ENCODE assay signal across 12 mouse cellular contexts in genomic region chr7:81538070-81538675, GRCm38 (mm10). TPM values are rescaled to one million over a fixed set of nuclear protein-coding genes. Genes with fewer than 3 reads are reported as not detected.
A peak's percentile ranks its signal among the peaks of the same experiment; 100 is the strongest.
DNase-seq lines count a peak whose midpoint lies in the region; ATAC-seq and TF ChIP-seq lines count a peak whose summit lies in the region.
"Had no signal": no experiment of that assay in that cellular context is flagged by ENCODE, and none has a peak within 500 bp of the region (broad histone marks: within the 10 kb centered on the region; RNA-seq: fewer than 3 reads in every experiment).

No protein-coding gene starts in this region.

- TF ChIP-seq CTCF in layer of hippocampus, adult 2 months (conservative IDR thresholded peaks at IDR 0.05): no peak

- peak; percentile 39 to 63 for DNase-seq in kidney, postnatal 4 days
- DNase-seq in B cell, adult 2 months: peak; percentile 11 to 31
- peak; percentile 31 for DNase-seq in ES-CJ7 (ENCODE audit: low read depth, low spot score)
- peak; percentile 47 to 51 for DNase-seq in layer of hippocampus, adult 2 months (ENCODE audit: low spot score in 2 of 2)
- no peak for DNase-seq in neural tube, embryonic 10.5 days (ENCODE audit: extremely low spot score, low spot score)
- DNase-seq in cerebellum, adult 11 months: no peak

- peaks cover 31% of the 10 kb centered on the region for H3K36me3 ChIP-seq in kidney, embryonic 15.5 days
- H3K36me3 ChIP-seq in forebrain, embryonic 13.5 days (ENCODE audit: poor library complexity, severe bottlenecking): peaks cover 25% of the 10 kb centered on the region

- ATAC-seq in kidney, embryonic 15.5 days (replicated peaks; ENCODE audit: low FRiP score): no peak
- ATAC-seq in forebrain, embryonic 13.5 days: no peak

- no peaks in the 10 kb centered on the region for H3K27me3 ChIP-seq in kidney, embryonic 15.5 days
- no peaks in the 10 kb centered on the region for H3K27me3 ChIP-seq in forebrain, embryonic 13.5 days

- H3K9ac ChIP-seq in kidney, embryonic 15.5 days: no peak overlapping the region
- H3K9ac ChIP-seq in forebrain, embryonic 13.5 days: no peak overlapping the region

- H3K4me3 ChIP-seq in kidney, embryonic 15.5 days (replicated peaks): no peak overlapping the region
- no peak overlapping the region for H3K4me3 ChIP-seq in layer of hippocampus, adult 2 months
- no peak overlapping the region for H3K4me3 ChIP-seq in forebrain, embryonic 13.5 days

- no peak overlapping the region for H3K4me2 ChIP-seq in kidney, embryonic 15.5 days
- no peak overlapping the region for H3K4me2 ChIP-seq in forebrain, embryonic 13.5 days

- H3K4me1 ChIP-seq in kidney, embryonic 15.5 days: no peaks in the 10 kb centered on the region
- peaks cover 13% of the 10 kb centered on the region for H3K4me1 ChIP-seq in forebrain, embryonic 13.5 days

- no peak overlapping the region for H3K27ac ChIP-seq in kidney, embryonic 15.5 days
- no peak overlapping the region; the same call in 1 of the 2 replicates for H3K27ac ChIP-seq in layer of hippocampus, adult 2 months
- H3K27ac ChIP-seq in forebrain, embryonic 13.5 days: no peak overlapping the region

- H3K9me3 ChIP-seq in kidney, embryonic 15.5 days (replicated peaks): 0 out of 2 replicates have a peak, but pooled peaks cover 4% of the 10 kb centered on the region
- no peaks in the 10 kb centered on the region; the same call in 1 of the 2 replicates for H3K9me3 ChIP-seq in forebrain, embryonic 13.5 days (replicated peaks)

- WGBS in kidney, embryonic 15.5 days: 82% methylated on average over 2 of the region's 2 CpGs
- 70% methylated on average over 2 of the region's 2 CpGs for WGBS in forebrain, embryonic 13.5 days

RNA-seq across cellular contexts. Expression of gene Fsd2, which starts 28.6 kb away (rescaled TPM):
- 0.25 and 0.63 TPM in 2 replicates for polyA plus RNA-seq in kidney, embryonic 15.5 days (2015; fragmentation: Nextera tagmentation; extraction: Ambion mirVana)
- under 1 TPM; 0.27 to 0.28 TPM for total RNA-seq in layer of hippocampus, adult 2 months (2021)
- polyA plus RNA-seq in forebrain, embryonic 13.5 days (2015; fragmentation: Nextera tagmentation; extraction: Ambion mirVana): 0.10 TPM in 2 replicates

RNA-seq across cellular contexts. Expression of gene Whamm, which starts 32.9 kb away (rescaled TPM):
- polyA plus RNA-seq in kidney, embryonic 15.5 days (2015; fragmentation: Nextera tagmentation; extraction: Ambion mirVana): 3.9 and 4.6 TPM in 2 replicates
- 10 to 100 TPM; 19.0 to 22.8 TPM for total RNA-seq in layer of hippocampus, adult 2 months (2021)
- polyA plus RNA-seq in forebrain, embryonic 13.5 days (2015; fragmentation: Nextera tagmentation; extraction: Ambion mirVana): 4.1 and 4.5 TPM in 2 replicates

RNA-seq across cellular contexts. Expression of gene BC048679, which starts 40.1 kb away (rescaled TPM):
- not detected in 2 replicates for polyA plus RNA-seq in kidney, embryonic 15.5 days (2015; fragmentation: Nextera tagmentation; extraction: Ambion mirVana)
- not detected for total RNA-seq in layer of hippocampus, adult 2 months (2021)
- not detected in 2 replicates for polyA plus RNA-seq in forebrain, embryonic 13.5 days (2015; fragmentation: Nextera tagmentation; extraction: Ambion mirVana)
- total RNA-seq: layer of hippocampus, postnatal 14 days had no signal
- polyA plus RNA-seq: heart, embryonic 16.5 days; liver, embryonic 16.5 days; urinary bladder, adult 2 months had no signal

RNA-seq across cellular contexts. Expression of gene Ap3b2, which starts 44.4 kb away (rescaled TPM):
- polyA plus RNA-seq in kidney, embryonic 15.5 days (2015; fragmentation: Nextera tagmentation; extraction: Ambion mirVana): 1.2 and 2.6 TPM in 2 replicates
- 100 to 1,000 TPM; 162 to 180 TPM for total RNA-seq in layer of hippocampus, adult 2 months (2021)
- 71.6 and 80.6 TPM in 2 replicates for polyA plus RNA-seq in forebrain, embryonic 13.5 days (2015; fragmentation: Nextera tagmentation; extraction: Ambion mirVana)

Comparison
In these comparisons a context has a peak if more than half of its experiments do, and no peak if none do; other contexts are left out.
1. DNase-seq: peak in kidney, postnatal 4 days (2 of 2), B cell, adult 2 months (2 of 2), ES-CJ7 (single experiment) and layer of hippocampus, adult 2 months (2 of 2); none in neural tube, embryonic 10.5 days (single experiment) and cerebellum, adult 11 months (single experiment).